Mouse (Mus musculus) forebrain, embryonic 13.5 days (tissue): Measurements from ENCODE around the gene Slc25a17. TPM values are rescaled to one million over a fixed set of nuclear protein-coding genes. Genes with fewer than 3 reads are reported as not detected.

ENCODE experiments used
- ATAC-seq: fragments of 200-750 bp; cut with Nextera tagmentation; 2 replicates; pipeline ENCODE4 v1.8.0; 2017
- H3K27ac ChIP-seq: fragments of 300-500 bp; sonication (generic); 2 replicates; pipeline ENCODE4 v1.5.1; 2015; ENCODE audit warnings: inconsistent platforms, mild to moderate bottlenecking, moderate library complexity
- H3K27me3 ChIP-seq: fragments of 300-500 bp; sonication (generic); 2 replicates; pipeline ENCODE4 v1.6.1; 2015; ENCODE audit warnings: mild to moderate bottlenecking, inconsistent platforms
- H3K36me3 ChIP-seq: fragments of 300-500 bp; sonication (generic); 2 replicates; pipeline ENCODE4 v1.6.1; 2015; ENCODE audit warnings: mild to moderate bottlenecking, inconsistent platforms; ENCODE audit not compliant: poor library complexity, severe bottlenecking
- H3K4me1 ChIP-seq: fragments of 300-500 bp; sonication (generic); 2 replicates; pipeline ENCODE4 v1.6.1; 2015; ENCODE audit warnings: inconsistent platforms
- H3K4me2 ChIP-seq: fragments of 300-500 bp; sonication (generic); 2 replicates; pipeline ENCODE4 v1.6.1; 2015; ENCODE audit warnings: inconsistent platforms, mild to moderate bottlenecking, moderate library complexity
- H3K4me3 ChIP-seq: fragments of 300-500 bp; sonication (generic); 2 replicates; pipeline ENCODE4 v1.5.1; 2015; ENCODE audit warnings: mild to moderate bottlenecking, inconsistent platforms
- H3K9ac ChIP-seq: fragments of 300-500 bp; sonication (generic); 2 replicates; pipeline ENCODE4 v1.6.1; 2015; ENCODE audit warnings: mild to moderate bottlenecking, inconsistent platforms
- H3K9me3 ChIP-seq: fragments of 300-500 bp; sonication (generic); replicated peaks from 2 replicates; pipeline ENCODE4 v1.6.1; 2016; ENCODE audit warnings: inconsistent platforms
- WGBS: fragments of 180-500 bp; shearing (Covaris S2); methylation state at CpG from one replicate; pipeline ENCODE4 v1.1.7; 2015; 5-methylcytosine and 5-hydroxymethylcytosine counted together
- polyA plus RNA-seq: library from polyadenylated mRNA; unstranded; fragments of >200 nt; fragmentation: Nextera tagmentation; extraction: Ambion mirVana; gene quantifications from 2 replicates; pipeline ENCODE4 v1.2.1, GENCODE M21; 2015

Gene Slc25a17
- polyA plus RNA-seq, 1 experiment from 2014 or later, result 130 TPM

GRCm38 (mm10) chr15:81313928-81314327 is 46.7 kb downstream of the Slc25a17 start:
- no peaks in the 10 kb centered on the region for H3K9me3 ChIP-seq
- no peak overlapping the region for H3K4me3 ChIP-seq
- H3K27me3 ChIP-seq, result no peaks in the 10 kb centered on the region
- peaks cover 30% of the 10 kb centered on the region for H3K36me3 ChIP-seq
- 96% methylated on average over 3 of the region's 3 CpGs for whole genome bisulfite sequencing
- no peaks in the 10 kb centered on the region for H3K4me1 ChIP-seq
- H3K9ac ChIP-seq, result no peak overlapping the region
- H3K4me2 ChIP-seq, result no peak overlapping the region
- ATAC-seq, result no peak
- H3K27ac ChIP-seq, result no peak overlapping the region

GRCm38 (mm10) chr15:81311026-81311425 is 49.6 kb downstream of the Slc25a17 start:
- Histone ChIP-seq H3K27me3 (no peaks in the 10 kb centered on the region), H3K4me2 (no peak overlapping the region), H3K9ac (no peak overlapping the region), H3K27ac (no peak overlapping the region), H3K9me3 (no peaks in the 10 kb centered on the region), H3K4me1 (no peaks in the 10 kb centered on the region), H3K4me3 (no peak overlapping the region), H3K36me3 (peaks cover 5% of the 10 kb centered on the region)
- 53% methylated on average over 6 of the region's 6 CpGs for WGBS
- no peak for ATAC-seq

- Histone ChIP-seq H3K4me3 (no peak overlapping the region), H3K36me3 (peaks cover 3% of the 10 kb centered on the region; the same call in 1 of the 2 replicates), H3K4me2 (no peak overlapping the region), H3K4me1 (no peaks in the 10 kb centered on the region), H3K9me3 (no peaks in the 10 kb centered on the region), H3K9ac (no peak overlapping the region), H3K27ac (no peak overlapping the region), H3K27me3 (no peaks in the 10 kb centered on the region)
- ATAC-seq, result no peak
- 91% methylated on average over 9 of the region's 9 CpGs for WGBS
Observed at GRCm38 (mm10) chr15:81310353-81310752, 50.3 kb downstream of the Slc25a17 start.

GRCm38 (mm10) chr15:81308038-81308437 is 52.6 kb downstream of the Slc25a17 start:
- no peak overlapping the region for H3K9ac ChIP-seq
- H3K27me3 ChIP-seq, result no peaks in the 10 kb centered on the region
- H3K4me3 ChIP-seq, result no peak overlapping the region
- no peaks in the 10 kb centered on the region for H3K36me3 ChIP-seq
- H3K27ac ChIP-seq, result no peak overlapping the region
- H3K4me2 ChIP-seq, result no peak overlapping the region
- no peaks in the 10 kb centered on the region for H3K4me1 ChIP-seq
- H3K9me3 ChIP-seq, result no peaks in the 10 kb centered on the region
- no peak for ATAC-seq
- WGBS, result 94% methylated on average over 7 of the region's 7 CpGs

GRCm38 (mm10) chr15:81306501-81306900 is 54.1 kb downstream of the Slc25a17 start:
- H3K36me3 ChIP-seq, result no peaks in the 10 kb centered on the region
- 95% methylated on average over 6 of the region's 6 CpGs for WGBS
- H3K27me3 ChIP-seq, result no peaks in the 10 kb centered on the region
- H3K4me2 ChIP-seq, result no peak overlapping the region
- no peak overlapping the region for H3K9ac ChIP-seq
- H3K27ac ChIP-seq, result no peak overlapping the region
- H3K4me3 ChIP-seq, result no peak overlapping the region
- no peaks in the 10 kb centered on the region for H3K9me3 ChIP-seq
- ATAC-seq, result no peak
- H3K4me1 ChIP-seq, result no peaks in the 10 kb centered on the region

GRCm38 (mm10) chr15:81305035-81305434 is 55.6 kb downstream of the Slc25a17 start:
- ATAC-seq, result peak; percentile 41; the same call in 1 of the 2 replicates

GRCm38 (mm10) chr15:81304006-81304405 is 56.6 kb downstream of the Slc25a17 start:
- no peak for ATAC-seq
- Histone ChIP-seq H3K4me3 (no peak overlapping the region), H3K9me3 (no peaks in the 10 kb centered on the region), H3K27me3 (no peaks in the 10 kb centered on the region), H3K36me3 (no peaks in the 10 kb centered on the region), H3K9ac (no peak overlapping the region), H3K27ac (no peak overlapping the region), H3K4me1 (no peaks in the 10 kb centered on the region), H3K4me2 (no peak overlapping the region)
- 97% methylated on average over 7 of the region's 7 CpGs for WGBS

More at GRCm38 (mm10) chr15:81305035-81305434, 55.6 kb downstream of the Slc25a17 start:
- H3K4me2 ChIP-seq, result no peak overlapping the region
- no peaks in the 10 kb centered on the region for H3K4me1 ChIP-seq
- WGBS, result 77% methylated on average over 8 of the region's 8 CpGs
- no peaks in the 10 kb centered on the region for H3K27me3 ChIP-seq
- H3K4me3 ChIP-seq, result no peak overlapping the region
- H3K9me3 ChIP-seq, result no peaks in the 10 kb centered on the region
- H3K36me3 ChIP-seq, result no peaks in the 10 kb centered on the region
- peak overlapping the region; percentile 20; the same call in 1 of the 2 replicates for H3K27ac ChIP-seq
- no peak overlapping the region for H3K9ac ChIP-seq

- Histone ChIP-seq H3K9me3 (no peaks in the 10 kb centered on the region), H3K4me2 (no peak overlapping the region), H3K27me3 (no peaks in the 10 kb centered on the region), H3K4me1 (no peaks in the 10 kb centered on the region), H3K4me3 (no peak overlapping the region), H3K27ac (no peak overlapping the region), H3K36me3 (no peaks in the 10 kb centered on the region), H3K9ac (no peak overlapping the region)
- no peak for ATAC-seq
- WGBS, result 71% methylated on average over 13 of the region's 13 CpGs
Observed at GRCm38 (mm10) chr15:81302151-81302808, 58.3 kb downstream of the Slc25a17 start.

- Histone ChIP-seq H3K9ac (no peak overlapping the region), H3K27ac (no peak overlapping the region), H3K27me3 (no peaks in the 10 kb centered on the region), H3K9me3 (no peaks in the 10 kb centered on the region), H3K4me2 (no peak overlapping the region), H3K36me3 (no peaks in the 10 kb centered on the region), H3K4me3 (no peak overlapping the region), H3K4me1 (no peaks in the 10 kb centered on the region)
- WGBS, result 77% methylated on average over 16 of the region's 16 CpGs
- ATAC-seq, result no peak
Observed at GRCm38 (mm10) chr15:81301193-81302070, 59.2 kb downstream of the Slc25a17 start.

- no peak overlapping the region for H3K4me2 ChIP-seq
- no peaks in the 10 kb centered on the region for H3K36me3 ChIP-seq
- no peaks in the 10 kb centered on the region for H3K9me3 ChIP-seq
- H3K27ac ChIP-seq, result no peak overlapping the region
- no peaks in the 10 kb centered on the region for H3K4me1 ChIP-seq
- no peaks in the 10 kb centered on the region for H3K27me3 ChIP-seq
- ATAC-seq, result no peak
- no peak overlapping the region for H3K4me3 ChIP-seq
- no peak overlapping the region for H3K9ac ChIP-seq
- 86% methylated on average over 3 of the region's 3 CpGs for WGBS
Observed at GRCm38 (mm10) chr15:81300520-81301069, 60.0 kb downstream of the Slc25a17 start.

- 91% methylated on average over 4 of the region's 4 CpGs for WGBS
- Histone ChIP-seq H3K4me1 (no peaks in the 10 kb centered on the region), H3K27me3 (no peaks in the 10 kb centered on the region), H3K9ac (no peak overlapping the region), H3K9me3 (no peaks in the 10 kb centered on the region), H3K27ac (no peak overlapping the region), H3K4me2 (no peak overlapping the region), H3K4me3 (no peak overlapping the region), H3K36me3 (no peaks in the 10 kb centered on the region)
- ATAC-seq, result no peak
Observed at GRCm38 (mm10) chr15:81299549-81299948, 61.1 kb downstream of the Slc25a17 start.

- ATAC-seq, result no peak
- H3K36me3 ChIP-seq, result no peaks in the 10 kb centered on the region
- whole genome bisulfite sequencing, result 81% methylated on average over 6 of the region's 6 CpGs
Observed at GRCm38 (mm10) chr15:81298213-81298612, 62.4 kb downstream of the Slc25a17 start.

More at GRCm38 (mm10) chr15:81298213-81298612, 62.4 kb downstream of the Slc25a17 start:
- H3K9me3 ChIP-seq, result no peaks in the 10 kb centered on the region
- no peak overlapping the region for H3K9ac ChIP-seq
- H3K4me1 ChIP-seq, result no peaks in the 10 kb centered on the region
- no peak overlapping the region for H3K4me2 ChIP-seq
- H3K27me3 ChIP-seq, result no peaks in the 10 kb centered on the region
- no peak overlapping the region for H3K27ac ChIP-seq
- H3K4me3 ChIP-seq, result no peak overlapping the region
